Mouse (Mus musculus) myocyte (in vitro differentiated cells): ENCODE data around the gene Atp6ap1l. TPM values are rescaled to one million over a fixed set of nuclear protein-coding genes. Genes with fewer than 3 reads are reported as not detected.

Experiments used
- H3K27me3 ChIP-seq: one replicate; pipeline ENCODE4 v1.6.1; 2011; ENCODE audit not compliant: control insufficient read depth, insufficient read depth, insufficient read length
- H3K36me3 ChIP-seq: one replicate; pipeline ENCODE4 v1.6.1; 2011; ENCODE audit not compliant: control insufficient read depth, insufficient read depth
- H3K4me2 ChIP-seq: one replicate; pipeline ENCODE4 v1.6.1; 2011; ENCODE audit warnings: low read depth, control low read depth
- H3K4me3 ChIP-seq: one replicate; pipeline ENCODE4 v1.5.1; 2011; ENCODE audit warnings: mild to moderate bottlenecking, control low read depth, moderate library complexity
- H3K79me2 ChIP-seq: one replicate; pipeline ENCODE4 v1.6.1; 2011; ENCODE audit not compliant: control insufficient read depth, insufficient read depth
- H3ac ChIP-seq: one replicate; pipeline ENCODE4 v1.6.1; 2011; ENCODE audit not compliant: control insufficient read depth, insufficient read length
- CEBPB ChIP-seq: IDR thresholded peaks from 2 replicates; pipeline ENCODE4 v1.6.1; 2011; ENCODE audit warnings: mild to moderate bottlenecking, moderate library complexity; ENCODE audit not compliant: poor library complexity, insufficient read depth, severe bottlenecking
- E2F4 ChIP-seq: IDR thresholded peaks from one replicate; pipeline ENCODE4 v1.6.1; 2011; ENCODE audit warnings: mild to moderate bottlenecking, control low read depth, moderate library complexity; ENCODE audit not compliant: insufficient read depth
- MAX ChIP-seq: IDR thresholded peaks from one replicate; pipeline ENCODE4 v1.6.1; 2011; ENCODE audit warnings: low read depth, mild to moderate bottlenecking, control low read depth
- MYOD1 ChIP-seq, 3 experiments: IDR thresholded peaks; one replicate each; pipeline ENCODE4 v1.6.1; 2011; ENCODE audit warnings: control low read depth in 2 of 3, low read depth in 2 of 3, mild to moderate bottlenecking in 2 of 3, moderate library complexity in 1 of 3; ENCODE audit not compliant: insufficient read length in 2 of 3, control insufficient read depth in 1 of 3
- MYOG ChIP-seq, 3 experiments: IDR thresholded peaks; one replicate each; pipeline ENCODE4 v1.6.1; 2011; ENCODE audit warnings: control low read depth in 2 of 3, low read depth in 2 of 3, mild to moderate bottlenecking in 2 of 3; ENCODE audit not compliant: insufficient read length in 2 of 3, control insufficient read depth in 1 of 3, insufficient read depth in 1 of 3
- POLR2A ChIP-seq: IDR thresholded peaks from one replicate; pipeline ENCODE4 v1.6.1; 2011; ENCODE audit warnings: low read depth, mild to moderate bottlenecking, control low read depth, moderate library complexity; ENCODE audit not compliant: insufficient read length
- POLR2AphosphoS2 ChIP-seq: IDR thresholded peaks from one replicate; pipeline ENCODE4 v1.6.1; 2011; ENCODE audit warnings: low read depth, control low read depth; ENCODE audit not compliant: insufficient read length
- REST ChIP-seq: IDR thresholded peaks from one replicate; pipeline ENCODE4 v1.6.1; 2011; ENCODE audit warnings: mild to moderate bottlenecking, control low read depth, moderate library complexity; ENCODE audit not compliant: insufficient read depth, insufficient read length
- SRF ChIP-seq: IDR thresholded peaks from one replicate; pipeline ENCODE4 v1.6.1; 2011; ENCODE audit warnings: low read depth; ENCODE audit not compliant: control insufficient read depth, insufficient read length
- TCF12 ChIP-seq: IDR thresholded peaks from one replicate; pipeline ENCODE4 v1.6.1; 2011; ENCODE audit warnings: mild to moderate bottlenecking, control low read depth; ENCODE audit not compliant: poor library complexity, insufficient read depth, severe bottlenecking
- TCF3 ChIP-seq: IDR thresholded peaks from one replicate; pipeline ENCODE4 v1.6.1; 2011; ENCODE audit warnings: low read depth, control low read depth; ENCODE audit not compliant: insufficient read length
- USF1 ChIP-seq: IDR thresholded peaks from one replicate; pipeline ENCODE4 v1.6.1; 2011; ENCODE audit warnings: low read depth, mild to moderate bottlenecking, control low read depth, moderate library complexity
- polyA plus RNA-seq: library from polyadenylated mRNA; unstranded; fragments of >200 nt; fragmentation: generic; extraction: Trizol; gene quantifications from one replicate; pipeline ENCODE4 v1.2.1, GENCODE M21; 2012; ENCODE audit warnings: missing spikeins

The Atp6ap1l gene
- polyA plus RNA-seq, 1 experiment: not detected

- TF ChIP-seq MYOD1 (IDR thresholded peaks at IDR 0.05; ENCODE audit: control insufficient read depth in 1 of 3, insufficient read length in 2 of 3, low read depth in 2 of 3): no peak
- no peaks in the 10 kb centered on the region for H3K36me3 ChIP-seq
- H3K4me2 ChIP-seq: no peak overlapping the region
- H3K27me3 ChIP-seq: no peaks in the 10 kb centered on the region
- no peaks in the 10 kb centered on the region for H3K79me2 ChIP-seq
- no peak overlapping the region for H3K4me3 ChIP-seq
- no peak overlapping the region for H3ac ChIP-seq
These were observed 53.4 kb downstream of the Atp6ap1l start for GRCm38 (mm10) chr13:90851795-90852194.

GRCm38 (mm10) chr13:90844191-90844590 lies 61.0 kb downstream of the Atp6ap1l start:
- H3K4me2 ChIP-seq: no peak overlapping the region
- no peak overlapping the region for H3K4me3 ChIP-seq
- no peaks in the 10 kb centered on the region for H3K36me3 ChIP-seq
- no peaks in the 10 kb centered on the region for H3K79me2 ChIP-seq
- TF ChIP-seq SRF (no peak), CEBPB (no peak), MYOG (IDR thresholded peaks at IDR 0.05; ENCODE audit: control insufficient read depth in 1 of 3, insufficient read depth in 1 of 3, insufficient read length in 2 of 3, low read depth in 2 of 3) (no peak), POLR2A (no peak), MAX (no peak), TCF12 (no peak), E2F4 (no peak), REST (no peak), POLR2AphosphoS2 (no peak), USF1 (no peak), MYOD1 (IDR thresholded peaks at IDR 0.05; ENCODE audit: control insufficient read depth in 1 of 3, insufficient read length in 2 of 3, low read depth in 2 of 3) (no peak), TCF3 (no peak)
- H3K27me3 ChIP-seq: no peaks in the 10 kb centered on the region
- no peak overlapping the region for H3ac ChIP-seq

GRCm38 (mm10) chr13:90843412-90843811 lies 61.7 kb downstream of the Atp6ap1l start:
- H3K79me2 ChIP-seq: no peaks in the 10 kb centered on the region
- no peak overlapping the region for H3K4me2 ChIP-seq
- H3K36me3 ChIP-seq: no peaks in the 10 kb centered on the region
- H3K4me3 ChIP-seq: no peak overlapping the region
- no peaks in the 10 kb centered on the region for H3K27me3 ChIP-seq
- TF ChIP-seq CEBPB (no peak), MYOG (IDR thresholded peaks at IDR 0.05; ENCODE audit: control insufficient read depth in 1 of 3, insufficient read depth in 1 of 3, insufficient read length in 2 of 3, low read depth in 2 of 3) (no peak), POLR2AphosphoS2 (no peak), REST (no peak), SRF (no peak), TCF3 (no peak), USF1 (no peak), E2F4 (no peak), TCF12 (no peak), MAX (no peak), POLR2A (no peak), MYOD1 (IDR thresholded peaks at IDR 0.05; ENCODE audit: control insufficient read depth in 1 of 3, insufficient read length in 2 of 3, low read depth in 2 of 3) (no peak)
- no peak overlapping the region for H3ac ChIP-seq

GRCm38 (mm10) chr13:90841213-90841553 lies 64.0 kb downstream of the Atp6ap1l start:
- H3ac ChIP-seq: no peak overlapping the region
- no peaks in the 10 kb centered on the region for H3K27me3 ChIP-seq
- no peaks in the 10 kb centered on the region for H3K36me3 ChIP-seq
- TF ChIP-seq TCF12 (no peak), USF1 (no peak), POLR2A (no peak), CEBPB (no peak), TCF3 (no peak), REST (no peak), MAX (no peak), POLR2AphosphoS2 (no peak), SRF (no peak), MYOG (IDR thresholded peaks at IDR 0.05; ENCODE audit: control insufficient read depth in 1 of 3, insufficient read depth in 1 of 3, insufficient read length in 2 of 3, low read depth in 2 of 3) (no peak), MYOD1 (IDR thresholded peaks at IDR 0.05; ENCODE audit: control insufficient read depth in 1 of 3, insufficient read length in 2 of 3, low read depth in 2 of 3) (no peak), E2F4 (no peak)
- H3K4me3 ChIP-seq: no peak overlapping the region
- no peaks in the 10 kb centered on the region for H3K79me2 ChIP-seq
- no peak overlapping the region for H3K4me2 ChIP-seq

- no peak for TF ChIP-seq CEBPB
- no peak for TF ChIP-seq TCF12
- no peak for TF ChIP-seq MAX
- TF ChIP-seq USF1: no peak
- TF ChIP-seq POLR2A: no peak
- no peak for TF ChIP-seq E2F4
- TF ChIP-seq MYOG (IDR thresholded peaks at IDR 0.05; ENCODE audit: control insufficient read depth in 1 of 3, insufficient read depth in 1 of 3, insufficient read length in 2 of 3, low read depth in 2 of 3): no peak
- no peak for TF ChIP-seq SRF
- TF ChIP-seq POLR2AphosphoS2: no peak
- no peak for TF ChIP-seq MYOD1 (IDR thresholded peaks at IDR 0.05; ENCODE audit: control insufficient read depth in 1 of 3, insufficient read length in 2 of 3, low read depth in 2 of 3)
- no peaks in the 10 kb centered on the region for H3K36me3 ChIP-seq
- no peak overlapping the region for H3K4me3 ChIP-seq
- no peaks in the 10 kb centered on the region for H3K79me2 ChIP-seq
- no peaks in the 10 kb centered on the region for H3K27me3 ChIP-seq
- H3ac ChIP-seq: no peak overlapping the region
- H3K4me2 ChIP-seq: no peak overlapping the region
These were observed 64.5 kb downstream of the Atp6ap1l start for GRCm38 (mm10) chr13:90840530-90841212.
